In the genomic region with DNA sequence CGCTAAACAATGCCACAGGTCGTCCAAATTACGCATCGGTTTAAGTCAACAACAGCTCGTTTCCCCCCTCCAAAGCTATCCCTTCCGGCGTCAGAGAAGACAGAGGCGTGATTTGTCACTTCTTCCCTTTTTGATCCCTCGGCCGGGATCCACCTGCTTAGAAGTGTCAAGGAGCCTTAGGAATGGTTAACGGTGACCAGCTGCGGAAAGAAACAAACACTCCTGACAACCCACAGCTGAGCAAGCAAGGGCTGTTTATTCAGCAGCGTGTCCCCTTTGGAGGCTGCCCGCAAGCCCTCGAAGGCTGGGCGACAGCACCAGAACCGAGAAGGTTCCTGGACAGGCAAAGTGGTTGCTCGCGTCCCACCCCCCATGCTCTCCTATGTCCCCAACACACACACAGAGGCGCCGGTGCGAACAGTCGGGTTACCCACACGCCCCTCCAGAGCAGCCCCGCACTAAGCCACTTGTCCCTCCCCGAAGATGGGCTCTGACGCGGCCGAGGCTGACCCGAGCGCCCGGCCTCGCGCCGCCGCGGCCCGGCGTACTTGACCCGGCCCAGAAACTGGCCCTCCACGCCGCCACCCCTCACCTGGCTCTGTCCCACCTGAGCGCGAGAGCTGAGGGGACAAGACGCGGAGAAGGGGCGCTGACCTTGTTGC, we compare ENCODE assay signal across 8 mouse cellular contexts. TPM values are rescaled to one million over a fixed set of nuclear protein-coding genes. Genes with fewer than 3 reads are reported as not detected.
DNase-seq lines count a peak whose midpoint lies in the region; ATAC-seq and TF ChIP-seq lines count a peak whose summit lies in the region.

No protein-coding gene starts in this region.

- peaks cover 13% of the 10 kb centered on the region for H3K36me3 ChIP-seq in forebrain, embryonic 15.5 days
- no peaks in the 10 kb centered on the region for H3K36me3 ChIP-seq in lung, postnatal 0 days (ENCODE audit: insufficient read depth, low read length)

- no peaks in the 10 kb centered on the region for H3K27me3 ChIP-seq in forebrain, embryonic 15.5 days
- no peaks in the 10 kb centered on the region for H3K27me3 ChIP-seq in lung, postnatal 0 days (replicated peaks; ENCODE audit: insufficient read depth, low read length)

- peak overlapping the region; percentile 92 for H3K4me2 ChIP-seq in forebrain, embryonic 15.5 days (replicated peaks)
- H3K4me2 ChIP-seq in lung, postnatal 0 days (replicated peaks; ENCODE audit: low read depth, low read length), result peak overlapping the region; percentile 89

- H3K9ac ChIP-seq in forebrain, embryonic 15.5 days (replicated peaks), result peak overlapping the region; percentile 70
- peak overlapping the region; percentile 85 for H3K9ac ChIP-seq in lung, postnatal 0 days (replicated peaks; ENCODE audit: low read depth)

- H3K4me1 ChIP-seq in forebrain, embryonic 15.5 days, result peaks cover 27% of the 10 kb centered on the region
- peaks cover 10% of the 10 kb centered on the region; the same call in 1 of the 2 replicates for H3K4me1 ChIP-seq in lung, postnatal 0 days (ENCODE audit: insufficient read depth, low read depth, low read length)

- ATAC-seq in cerebellum, adult (ENCODE audit: insufficient number of reproducible peaks, low FRiP score, low TSS enrichment), result peak; percentile 65
- ATAC-seq in forebrain, embryonic 15.5 days (replicated peaks), result peak; percentile 84
- peak; percentile 64 for ATAC-seq in lung, postnatal 0 days

- intact Hi-C loops in heart, postnatal 36 days (cut with DNase I), result loop anchor here (2.0 to 5.0 kb wide), 3 partner anchors 32 to 279 kb away; a partner anchor contains a TSS

- TF ChIP-seq CTCF in lung, postnatal 0 days (IDR thresholded peaks at IDR 0.05), result no peak

- DNase-seq in cerebellum, adult 8-10 months, result no peak
- DNase-seq in adrenal gland, postnatal 36 days, result peak; percentile 49 to 64
- peak; percentile 59 to 69 for DNase-seq in heart, postnatal 36 days
- DNase-seq in layer of hippocampus, adult 9-11 months, result peak; percentile 16
- DNase-seq in lung, postnatal 0 days (ENCODE audit: low spot score), result peak; percentile 68
- peak; percentile 56 for DNase-seq in retina, postnatal 1 day

- TF ChIP-seq EP300 in lung, postnatal 0 days (IDR thresholded peaks at IDR 0.05), result no peak

- WGBS in forebrain, embryonic 15.5 days, result under 1% methylated on average over 47 of the region's 47 CpGs
- WGBS in lung, postnatal 0 days, result under 1% methylated on average over 42 of the region's 47 CpGs

- peak overlapping the region; percentile 52 for H3K4me3 ChIP-seq in forebrain, embryonic 15.5 days
- H3K4me3 ChIP-seq in lung, postnatal 0 days (ENCODE audit: low read depth, low read length), result peak overlapping the region; percentile 96

- H3K27ac ChIP-seq in forebrain, embryonic 15.5 days (replicated peaks), result peak overlapping the region; percentile 40
- peak overlapping the region; percentile 92 for H3K27ac ChIP-seq in lung, postnatal 0 days (ENCODE audit: low read length)

- H3K9me3 ChIP-seq in forebrain, embryonic 15.5 days, result no peaks in the 10 kb centered on the region
- no peaks in the 10 kb centered on the region for H3K9me3 ChIP-seq in lung, postnatal 0 days (ENCODE audit: low read length)

RNA-seq across cellular contexts. Expression of a gene that starts 0.6 kb away (rescaled TPM):
- total RNA-seq in adrenal gland, postnatal 36 days (2021), result 100 to 1,000 TPM; 102 to 116 TPM
- 124 and 135 TPM in 2 replicates for polyA plus RNA-seq in forebrain, embryonic 15.5 days (2015; fragmentation: Nextera tagmentation; extraction: Ambion mirVana)
- 10 to 100 TPM; 76.8 to 88.5 TPM for total RNA-seq in heart, postnatal 36 days (2021)
- 83.1 and 97.6 TPM in 2 replicates for polyA plus RNA-seq in lung, postnatal 0 days (2015; fragmentation: Nextera tagmentation; extraction: Ambion mirVana)

RNA-seq across cellular contexts. Expression of a gene that starts 1.6 kb away (rescaled TPM):
- total RNA-seq in adrenal gland, postnatal 36 days (2021), result 10 to 100 TPM; 12.3 to 24.1 TPM
- polyA plus RNA-seq in forebrain, embryonic 15.5 days (2015; fragmentation: Nextera tagmentation; extraction: Ambion mirVana), result 7.4 and 10.1 TPM in 2 replicates
- 10 to 100 TPM; 77.6 to 93.0 TPM for total RNA-seq in heart, postnatal 36 days (2021)
- 1.3 and 2.3 TPM in 2 replicates for polyA plus RNA-seq in lung, postnatal 0 days (2015; fragmentation: Nextera tagmentation; extraction: Ambion mirVana)
